ENCODE assay signal across 35 mouse cellular contexts in genomic region chr1:93817823-93818532, GRCm38 (mm10). TPM values are rescaled to one million over a fixed set of nuclear protein-coding genes. Genes with fewer than 3 reads are reported as not detected.
DNase-seq lines count a peak whose midpoint lies in the region; ATAC-seq and TF ChIP-seq lines count a peak whose summit lies in the region.
"Had no signal": no experiment of that assay in that cellular context is flagged by ENCODE, and none has a peak within 500 bp of the region (broad histone marks: within the 10 kb centered on the region; RNA-seq: fewer than 3 reads in every experiment).

No protein-coding gene starts in this region.

- no peak for TF ChIP-seq CTCF in bone marrow macrophage, adult 2 months (IDR thresholded peaks at IDR 0.05; ENCODE audit: low read depth, low read length)

- H3K9ac ChIP-seq in liver, embryonic 15.5 days, result no peak overlapping the region
- H3K9ac ChIP-seq: embryonic facial prominence, embryonic 13.5 days; forebrain, embryonic 12.5 days; forebrain, embryonic 15.5 days; heart, embryonic 13.5 days; hindbrain, embryonic 14.5 days had no signal

- no peak for TF ChIP-seq POLR2A in bone marrow macrophage, adult 2 months (IDR thresholded peaks at IDR 0.05; ENCODE audit: borderline replicate concordance, low read depth, low read length)

- peaks cover 3% of the 10 kb centered on the region for H3K4me1 ChIP-seq in liver, embryonic 15.5 days (replicated peaks)
- peaks cover 20% of the 10 kb centered on the region for H3K4me1 ChIP-seq in bone marrow macrophage, adult 2 months (ENCODE audit: control insufficient read depth, insufficient read depth, low read length)
- H3K4me1 ChIP-seq: embryonic facial prominence, embryonic 10.5 days; embryonic facial prominence, embryonic 13.5 days; forebrain, embryonic 12.5 days; forebrain, embryonic 15.5 days; heart, embryonic 10.5 days; heart, embryonic 13.5 days had no signal

- WGBS in liver, embryonic 15.5 days (ENCODE audit: insufficient replicate concordance), result 76% methylated on average over 8 of the region's 8 CpGs

- no peak for ATAC-seq in liver, embryonic 15.5 days (ENCODE audit: insufficient read depth)
- peak; percentile 61 for ATAC-seq in megakaryocyte progenitor cell, adult 5-6 weeks (replicated peaks; ENCODE audit: poor library complexity)
- ATAC-seq: forebrain, embryonic 15.5 days; hindbrain, postnatal 0 days; inflammation-experienced regulatory T-cells, adult 6 months; Patski had no signal

- H3K27ac ChIP-seq in liver, embryonic 15.5 days (replicated peaks), result peak overlapping the region; percentile 41; the same call in 1 of the 2 replicates
- peak overlapping the region; percentile 52 for H3K27ac ChIP-seq in bone marrow macrophage, adult 2 months (ENCODE audit: insufficient read depth, low read depth, low read length)
- H3K27ac ChIP-seq: embryonic facial prominence, embryonic 10.5 days; embryonic facial prominence, embryonic 13.5 days; forebrain, embryonic 12.5 days; forebrain, embryonic 15.5 days; heart, adult 2 months; heart, embryonic 10.5 days; heart, embryonic 13.5 days; hindbrain, embryonic 14.5 days; hindbrain, postnatal 0 days had no signal

- DNase-seq in adrenal gland, adult 2 months, result peak; percentile 63
- DNase-seq in adrenal gland, postnatal 36 days, result no peak
- DNase-seq in liver, result no peak
- DNase-seq in ovary, postnatal 36 days (ENCODE audit: low spot score), result no peak
- DNase-seq: adrenal gland, postnatal 10 days; B cell, adult 2 months; cerebellum, adult 8-10 months; cerebellum, postnatal 10 days; cerebellum, postnatal 36 days; embryo, embryonic 11 days; gastrocnemius, postnatal 25 days; heart, adult 2 months; heart, postnatal 14 days; heart, postnatal 4 days had no signal

- H3K36me3 ChIP-seq in liver, embryonic 15.5 days (replicated peaks), result peaks cover 86% of the 10 kb centered on the region

- no peaks in the 10 kb centered on the region for H3K27me3 ChIP-seq in liver, embryonic 15.5 days
- H3K27me3 ChIP-seq: CH12.LX; embryonic facial prominence, embryonic 13.5 days; forebrain, embryonic 12.5 days; forebrain, embryonic 15.5 days; heart, embryonic 13.5 days; Patski had no signal

- no peaks in the 10 kb centered on the region for H3K9me3 ChIP-seq in liver, embryonic 15.5 days (replicated peaks)
- H3K9me3 ChIP-seq: embryonic facial prominence, embryonic 10.5 days; embryonic facial prominence, embryonic 13.5 days; forebrain, embryonic 12.5 days; forebrain, embryonic 15.5 days; G1E; heart, embryonic 10.5 days; heart, embryonic 13.5 days had no signal

- no peak overlapping the region for H3K4me3 ChIP-seq in liver, embryonic 15.5 days (replicated peaks)
- no peak overlapping the region for H3K4me3 ChIP-seq in bone marrow macrophage, adult 2 months (ENCODE audit: insufficient read depth, low read length)
- H3K4me3 ChIP-seq: embryonic facial prominence, embryonic 10.5 days; embryonic facial prominence, embryonic 13.5 days; erythroblast, embryonic 14.5 days; forebrain, embryonic 12.5 days; forebrain, embryonic 15.5 days; heart, adult 2 months; heart, embryonic 10.5 days; heart, embryonic 13.5 days had no signal

- no peak overlapping the region for H3K4me2 ChIP-seq in liver, embryonic 15.5 days
- H3K4me2 ChIP-seq: embryonic facial prominence, embryonic 13.5 days; forebrain, embryonic 12.5 days; forebrain, embryonic 15.5 days; heart, embryonic 13.5 days; hindbrain, embryonic 14.5 days had no signal

RNA-seq across cellular contexts. Expression of gene D2hgdh, which starts 6.7 kb away (rescaled TPM):
- 10 to 100 TPM; 45.2 to 57.5 TPM for total RNA-seq in adrenal gland, adult 2 months (2021)
- polyA plus RNA-seq in adrenal gland, adult 2 months (2012; rRNA removed), result 28.8 and 29.6 TPM in 2 replicates
- 10 to 100 TPM; 46.9 to 57.9 TPM for total RNA-seq in adrenal gland, postnatal 36 days (2021)
- polyA plus RNA-seq in liver, embryonic 15.5 days (2015; fragmentation: Nextera tagmentation; extraction: Ambion mirVana), result 5.7 and 5.9 TPM in 2 replicates
- 16.2 and 20.8 TPM in 2 replicates for polyA plus RNA-seq in bone marrow macrophage, adult 2 months (2012; ENCODE audit: insufficient read depth, insufficient read length, missing spikeins)
- total RNA-seq in megakaryocyte progenitor cell, adult 5-6 weeks (2015), result 11.5 and 14.4 TPM in 2 replicates
- 16.5 and 17.0 TPM in 2 replicates for total RNA-seq in megakaryocyte progenitor cell, adult 5-6 weeks (2017)

RNA-seq across cellular contexts. Expression of gene Ing5, which starts 14.2 kb away (rescaled TPM):
- 10 to 100 TPM; 14.8 to 19.1 TPM for total RNA-seq in adrenal gland, adult 2 months (2021)
- 4.3 and 4.6 TPM in 2 replicates for polyA plus RNA-seq in adrenal gland, adult 2 months (2012; rRNA removed)
- total RNA-seq in adrenal gland, postnatal 36 days (2021), result 10 to 100 TPM; 18.9 to 20.0 TPM
- polyA plus RNA-seq in liver, embryonic 15.5 days (2015; fragmentation: Nextera tagmentation; extraction: Ambion mirVana), result 9.4 TPM in 2 replicates
- 10.7 and 12.4 TPM in 2 replicates for polyA plus RNA-seq in bone marrow macrophage, adult 2 months (2012; ENCODE audit: insufficient read depth, insufficient read length, missing spikeins)
- 9.0 and 10.2 TPM in 2 replicates for total RNA-seq in megakaryocyte progenitor cell, adult 5-6 weeks (2015)
- 38.3 and 42.8 TPM in 2 replicates for total RNA-seq in megakaryocyte progenitor cell, adult 5-6 weeks (2017)

RNA-seq across cellular contexts. Expression of gene Dtymk, which starts 16.2 kb away (rescaled TPM):
- total RNA-seq in adrenal gland, adult 2 months (2021), result 10 to 100 TPM; 50.6 to 66.3 TPM
- polyA plus RNA-seq in adrenal gland, adult 2 months (2012; rRNA removed), result 43.2 and 44.5 TPM in 2 replicates
- total RNA-seq in adrenal gland, postnatal 36 days (2021), result 10 to 100 TPM; 63.7 to 70.9 TPM
- 110 and 114 TPM in 2 replicates for polyA plus RNA-seq in liver, embryonic 15.5 days (2015; fragmentation: Nextera tagmentation; extraction: Ambion mirVana)
- 36.8 and 46.8 TPM in 2 replicates for polyA plus RNA-seq in bone marrow macrophage, adult 2 months (2012; ENCODE audit: insufficient read depth, insufficient read length, missing spikeins)
- 234 TPM in 2 replicates for total RNA-seq in megakaryocyte progenitor cell, adult 5-6 weeks (2015)
- 229 and 230 TPM in 2 replicates for total RNA-seq in megakaryocyte progenitor cell, adult 5-6 weeks (2017)

RNA-seq across cellular contexts. Expression of gene Gal3st2, which starts 43.1 kb away (rescaled TPM):
- total RNA-seq in adrenal gland, adult 2 months (2021), result not detected
- polyA plus RNA-seq in adrenal gland, adult 2 months (2012; rRNA removed), result 0.12 and 0.15 TPM in 2 replicates
- total RNA-seq in adrenal gland, postnatal 36 days (2021), result not detected
- not detected in 2 replicates for polyA plus RNA-seq in liver, embryonic 15.5 days (2015; fragmentation: Nextera tagmentation; extraction: Ambion mirVana)
- not detected in 2 replicates for polyA plus RNA-seq in bone marrow macrophage, adult 2 months (2012; ENCODE audit: insufficient read depth, insufficient read length, missing spikeins)
- total RNA-seq in megakaryocyte progenitor cell, adult 5-6 weeks (2015), result 0.15 TPM in 1 of 2 replicates, not detected in the other
- total RNA-seq in megakaryocyte progenitor cell, adult 5-6 weeks (2017), result not detected in 2 replicates
- total RNA-seq: G1E; gastrocnemius, adult 8-10 months; gastrocnemius, postnatal 25 days; hindbrain, postnatal 0 days had no signal
- polyA plus RNA-seq: brain, embryonic 14.5 days; cortical plate, adult 2 months; embryonic facial prominence, embryonic 10.5 days; embryonic facial prominence, embryonic 13.5 days; erythroblast, embryonic 14.5 days; forebrain, embryonic 12.5 days; forebrain, embryonic 15.5 days; G1E; gonadal fat pad, adult 2 months; heart, embryonic 10.5 days; hindbrain, embryonic 11.5 days; hindbrain, embryonic 14.5 days; hindbrain, postnatal 0 days; inflammation-experienced regulatory T-cells, adult 6 months; Patski had no signal
